Mouse (Mus musculus) hindbrain, embryonic 12.5 days (tissue): ENCODE results near the gene Mgat4c. TPM values are rescaled to one million over a fixed set of nuclear protein-coding genes. Genes with fewer than 3 reads are reported as not detected.
A peak's percentile ranks its signal among the peaks of the same experiment; 100 is the strongest.

Experiments used
- ATAC-seq: fragments of 200-750 bp; cut with Nextera tagmentation; 2 replicates; pipeline ENCODE4 v1.8.0; 2017; ENCODE audit warnings: moderate TSS enrichment; ENCODE audit not compliant: low FRiP score
- H3K27ac ChIP-seq: fragments of 300-500 bp; sonication (generic); 2 replicates; pipeline ENCODE4 v1.5.1; 2016; ENCODE audit warnings: mild to moderate bottlenecking
- H3K27me3 ChIP-seq: fragments of 300-500 bp; sonication (generic); 2 replicates; pipeline ENCODE4 v1.6.1; 2016; ENCODE audit warnings: mild to moderate bottlenecking
- H3K36me3 ChIP-seq: fragments of 300-500 bp; sonication (generic); 2 replicates; pipeline ENCODE4 v1.6.1; 2016; ENCODE audit warnings: mild to moderate bottlenecking
- H3K4me1 ChIP-seq: fragments of 300-500 bp; sonication (generic); 2 replicates; pipeline ENCODE4 v1.6.1; 2016
- H3K4me2 ChIP-seq: fragments of 300-500 bp; sonication (generic); replicated peaks from 2 replicates; pipeline ENCODE4 v1.6.1; 2016; ENCODE audit warnings: mild to moderate bottlenecking
- H3K4me3 ChIP-seq: fragments of 300-500 bp; sonication (generic); 2 replicates; pipeline ENCODE4 v1.5.1; 2016; ENCODE audit warnings: mild to moderate bottlenecking
- H3K9ac ChIP-seq: fragments of 300-500 bp; sonication (generic); 2 replicates; pipeline ENCODE4 v1.6.1; 2016; ENCODE audit warnings: mild to moderate bottlenecking, moderate library complexity
- H3K9me3 ChIP-seq: fragments of 300-500 bp; sonication (generic); replicated peaks from 2 replicates; pipeline ENCODE4 v1.6.1; 2016; ENCODE audit warnings: mild to moderate bottlenecking
- WGBS: fragments of 180-500 bp; shearing (Covaris S2); methylation state at CpG from one replicate; pipeline ENCODE4 v1.1.7; 2016; 5-methylcytosine and 5-hydroxymethylcytosine counted together
- polyA plus RNA-seq: library from polyadenylated mRNA; unstranded; fragments of >200 nt; fragmentation: Nextera tagmentation; extraction: Ambion mirVana; gene quantifications from 2 replicates; pipeline ENCODE4 v1.2.1, GENCODE M21; 2016

The Mgat4c gene
- polyA plus RNA-seq, 1 experiment from 2014 or later: 16.8 TPM

DNA sequence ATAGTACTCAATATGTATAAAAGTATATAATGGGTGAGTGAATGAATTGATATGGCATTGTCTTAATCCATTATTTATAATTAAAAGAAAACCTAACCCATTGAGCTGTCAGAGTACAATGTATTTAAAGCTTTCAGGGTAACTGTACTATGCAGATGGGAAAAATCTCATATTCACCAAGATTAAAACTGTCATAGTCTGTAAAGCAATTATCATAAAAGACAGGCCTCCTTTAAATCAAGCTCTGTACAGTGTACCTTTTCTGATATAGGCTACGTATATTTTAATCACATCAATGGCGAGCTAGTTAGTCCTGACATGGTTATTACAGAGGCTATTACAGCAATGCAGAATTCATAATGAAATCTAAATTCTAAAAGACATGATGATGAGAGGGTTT lies 146.7 kb downstream of the Mgat4c start:
- Histone ChIP-seq H3K36me3 (no peaks in the 10 kb centered on the region), H3K27me3 (no peaks in the 10 kb centered on the region), H3K4me3 (no peak overlapping the region), H3K9ac (no peak overlapping the region), H3K4me1 (no peaks in the 10 kb centered on the region), H3K9me3 (no peaks in the 10 kb centered on the region), H3K27ac (no peak overlapping the region), H3K4me2 (no peak overlapping the region)
- WGBS: 81% methylated on average over 2 of the region's 2 CpGs
- ATAC-seq: peak; percentile 46; the same call in 1 of the 2 replicates

DNA sequence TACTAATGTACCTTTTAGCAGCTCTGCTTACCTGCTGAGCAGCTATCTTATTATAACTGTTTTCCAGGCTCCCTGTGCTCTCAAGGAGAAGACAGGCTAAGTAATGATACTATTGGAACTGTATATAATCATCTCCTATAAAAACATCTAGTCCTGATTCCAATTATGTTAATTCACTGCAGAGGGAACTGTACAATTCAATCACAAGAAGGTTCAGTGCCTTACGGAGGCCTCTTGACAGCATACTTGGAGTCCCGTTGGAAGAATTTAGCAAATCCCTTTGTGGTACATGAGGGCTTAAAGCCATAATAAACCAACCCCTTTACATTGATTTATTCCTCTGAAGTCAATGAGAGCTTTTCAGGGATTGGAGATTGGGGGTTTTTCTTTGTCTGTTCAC lies 174.8 kb downstream of the Mgat4c start:
- H3K27me3 ChIP-seq: no peaks in the 10 kb centered on the region
- H3K9ac ChIP-seq: no peak overlapping the region
- 46% methylated on average over 2 of the region's 2 CpGs for WGBS
- ATAC-seq: no peak
- no peak overlapping the region for H3K4me2 ChIP-seq
- H3K36me3 ChIP-seq: no peaks in the 10 kb centered on the region
- H3K4me3 ChIP-seq: no peak overlapping the region
- no peaks in the 10 kb centered on the region for H3K9me3 ChIP-seq
- no peaks in the 10 kb centered on the region for H3K4me1 ChIP-seq
- H3K27ac ChIP-seq: no peak overlapping the region

DNA sequence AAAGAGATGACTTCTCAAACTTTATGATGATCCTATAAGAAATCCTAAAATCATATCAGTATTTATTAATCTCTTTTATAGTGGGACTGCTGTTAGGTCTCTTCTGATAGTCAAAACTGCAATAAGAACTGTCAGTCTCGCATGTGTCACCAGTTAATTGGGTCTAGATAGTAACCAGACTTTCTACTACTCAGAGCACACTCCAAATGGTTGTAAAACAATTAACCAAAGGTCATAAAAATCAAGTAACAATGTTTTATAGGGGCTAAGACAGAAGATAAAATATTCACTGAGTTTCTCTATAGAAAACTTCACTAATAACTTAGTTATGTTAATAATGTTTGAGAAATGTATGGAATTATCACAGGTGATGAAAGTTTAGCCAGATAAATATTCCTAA lies 208.6 kb downstream of the Mgat4c start:
- Histone ChIP-seq H3K27me3 (no peaks in the 10 kb centered on the region), H3K4me3 (no peak overlapping the region), H3K4me2 (no peak overlapping the region), H3K9ac (no peak overlapping the region), H3K27ac (no peak overlapping the region), H3K9me3 (no peaks in the 10 kb centered on the region), H3K36me3 (no peaks in the 10 kb centered on the region), H3K4me1 (no peaks in the 10 kb centered on the region)
- ATAC-seq: no peak
- 95% methylated on average over 1 of the region's 1 CpGs for WGBS

DNA sequence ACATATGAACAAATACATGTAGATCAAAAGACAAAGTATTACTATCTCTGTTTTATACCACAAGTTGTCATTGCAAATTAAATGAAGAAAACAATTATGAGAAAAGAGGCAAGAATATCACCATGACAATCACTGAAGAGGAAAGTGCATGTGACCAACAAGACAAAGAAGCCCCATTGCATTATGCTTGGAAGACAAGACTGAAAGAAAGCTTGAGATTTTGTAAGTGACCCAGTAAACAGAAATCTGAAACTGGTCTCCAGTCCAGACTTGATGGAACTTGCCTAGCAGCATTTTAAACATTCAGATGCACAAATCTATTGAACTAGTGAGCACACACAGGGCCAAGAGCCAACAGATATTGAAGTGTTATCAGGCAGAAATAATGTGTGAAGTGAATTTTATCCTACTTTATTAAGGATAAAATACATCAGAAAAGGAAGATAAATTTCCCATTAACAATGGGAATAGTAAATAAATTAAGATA lies 236.1 kb downstream of the Mgat4c start:
- H3K9me3 ChIP-seq: no peaks in the 10 kb centered on the region
- no peak for ATAC-seq
- H3K4me1 ChIP-seq: no peaks in the 10 kb centered on the region

DNA sequence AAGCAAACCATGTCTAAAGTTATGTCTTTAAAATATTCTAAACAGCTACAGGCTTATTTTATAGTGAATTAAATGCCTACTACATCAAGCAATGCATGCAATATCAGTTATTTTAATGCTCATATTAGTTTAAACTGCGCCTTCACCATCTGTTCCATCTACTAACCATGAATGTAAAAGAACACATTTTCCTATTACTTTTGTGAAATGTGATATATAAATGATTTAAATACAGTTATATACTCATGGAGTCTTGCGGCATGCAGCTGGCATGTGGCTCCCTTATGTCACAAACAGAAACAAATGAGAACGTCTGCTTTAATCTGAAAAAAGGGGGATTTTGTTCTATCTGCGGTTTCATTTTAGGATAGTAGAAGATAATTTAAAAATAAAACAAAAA lies 316.3 kb downstream of the Mgat4c start:
- no peaks in the 10 kb centered on the region for H3K4me1 ChIP-seq
- no peaks in the 10 kb centered on the region for H3K36me3 ChIP-seq
- H3K27ac ChIP-seq: no peak overlapping the region
- H3K27me3 ChIP-seq: no peaks in the 10 kb centered on the region
- no peak overlapping the region for H3K4me2 ChIP-seq
- H3K9ac ChIP-seq: no peak overlapping the region
- ATAC-seq: no peak
- H3K9me3 ChIP-seq: no peaks in the 10 kb centered on the region
- no peak overlapping the region for H3K4me3 ChIP-seq
- WGBS: 90% methylated on average over 4 of the region's 4 CpGs

More for the DNA sequence above, 236.1 kb downstream of the Mgat4c start:
- Histone ChIP-seq H3K9ac (no peak overlapping the region), H3K27ac (no peak overlapping the region), H3K4me2 (no peak overlapping the region), H3K4me3 (no peak overlapping the region), H3K27me3 (no peaks in the 10 kb centered on the region), H3K36me3 (no peaks in the 10 kb centered on the region)

DNA sequence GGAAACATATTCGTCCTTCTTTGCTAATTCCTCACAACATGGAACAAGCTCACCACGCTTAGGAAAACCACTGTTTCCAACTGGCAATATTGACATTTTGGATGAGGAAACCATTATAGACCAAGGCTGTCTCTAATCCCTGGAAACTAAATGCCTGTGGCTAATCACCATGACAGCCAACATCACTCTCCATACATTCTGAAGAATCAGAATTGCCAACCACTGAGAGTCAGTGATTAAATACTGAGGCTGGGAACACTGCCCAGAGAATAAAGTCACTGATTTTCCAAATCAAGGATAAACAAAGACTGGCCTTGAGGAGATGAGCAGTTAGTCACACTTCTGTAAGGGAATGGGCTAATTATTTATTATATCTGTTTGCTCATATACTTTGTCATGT lies 361.2 kb downstream of the Mgat4c start:
- peak; percentile 79 for ATAC-seq
- H3K27me3 ChIP-seq: no peaks in the 10 kb centered on the region
- no peak overlapping the region for H3K4me3 ChIP-seq
- H3K27ac ChIP-seq: no peak overlapping the region
- no peaks in the 10 kb centered on the region for H3K36me3 ChIP-seq
- H3K4me1 ChIP-seq: no peaks in the 10 kb centered on the region
- H3K4me2 ChIP-seq: no peak overlapping the region
- no peak overlapping the region for H3K9ac ChIP-seq
- WGBS: 48% methylated on average over 2 of the region's 2 CpGs
- no peaks in the 10 kb centered on the region for H3K9me3 ChIP-seq

DNA sequence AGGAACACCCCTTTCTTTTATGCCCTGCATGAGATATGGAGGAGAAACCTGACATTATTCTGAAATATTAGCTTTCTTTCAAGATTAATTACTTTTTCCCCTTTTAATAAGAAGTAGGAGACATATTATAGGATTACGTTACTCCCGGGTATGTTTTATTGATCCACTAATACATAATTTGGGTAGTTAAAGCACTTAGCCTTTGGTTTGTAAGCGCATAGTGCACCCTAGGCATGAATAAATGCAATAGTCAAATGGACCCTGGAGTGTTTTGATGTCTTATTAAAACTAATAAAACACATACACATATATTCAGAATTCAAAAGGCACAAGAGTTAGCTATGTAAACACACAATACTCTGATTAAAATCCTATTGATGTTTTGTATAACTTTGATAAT lies 374.9 kb downstream of the Mgat4c start:
- Histone ChIP-seq H3K4me3 (no peak overlapping the region), H3K36me3 (no peaks in the 10 kb centered on the region), H3K9me3 (no peaks in the 10 kb centered on the region), H3K27ac (no peak overlapping the region), H3K4me2 (no peak overlapping the region), H3K27me3 (no peaks in the 10 kb centered on the region), H3K4me1 (no peaks in the 10 kb centered on the region), H3K9ac (no peak overlapping the region)
- ATAC-seq: no peak
- WGBS: 74% methylated on average over 3 of the region's 3 CpGs

DNA sequence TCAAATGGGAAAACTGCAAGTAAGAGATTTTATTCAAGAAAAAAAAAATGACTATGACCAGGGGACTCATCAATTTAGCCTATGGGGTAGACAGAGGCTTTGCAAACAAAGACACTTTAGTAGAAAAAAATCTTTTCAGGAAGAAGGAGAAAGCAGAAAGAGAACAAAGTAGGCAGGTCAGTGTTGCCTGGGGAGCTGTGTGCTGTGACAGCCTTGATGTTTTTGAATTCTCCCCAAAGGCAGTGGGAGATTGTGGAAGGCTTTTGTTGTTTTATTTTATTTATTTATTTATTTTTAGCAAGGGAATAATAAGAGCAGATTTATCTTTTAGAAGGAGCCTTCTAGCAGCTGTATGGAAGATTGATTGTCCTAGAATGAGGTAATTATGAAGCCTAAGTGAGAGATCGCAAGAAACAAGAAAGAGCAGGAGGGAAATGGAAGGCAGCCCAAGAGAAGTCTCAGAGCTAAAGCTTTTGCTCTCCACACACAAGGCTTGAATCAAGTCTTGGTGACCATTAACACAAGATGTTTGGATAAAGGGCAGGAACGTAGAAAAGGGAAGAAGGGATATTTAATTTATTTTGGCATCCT lies 375.8 kb downstream of the Mgat4c start:
- Histone ChIP-seq H3K27ac (peak overlapping the region; percentile 55), H3K4me2 (no peak overlapping the region), H3K9ac (no peak overlapping the region), H3K36me3 (no peaks in the 10 kb centered on the region), H3K9me3 (no peaks in the 10 kb centered on the region), H3K27me3 (no peaks in the 10 kb centered on the region), H3K4me1 (no peaks in the 10 kb centered on the region), H3K4me3 (no peak overlapping the region)
- ATAC-seq: peak; percentile 60
- 14% methylated on average over 2 of the region's 2 CpGs for WGBS

DNA sequence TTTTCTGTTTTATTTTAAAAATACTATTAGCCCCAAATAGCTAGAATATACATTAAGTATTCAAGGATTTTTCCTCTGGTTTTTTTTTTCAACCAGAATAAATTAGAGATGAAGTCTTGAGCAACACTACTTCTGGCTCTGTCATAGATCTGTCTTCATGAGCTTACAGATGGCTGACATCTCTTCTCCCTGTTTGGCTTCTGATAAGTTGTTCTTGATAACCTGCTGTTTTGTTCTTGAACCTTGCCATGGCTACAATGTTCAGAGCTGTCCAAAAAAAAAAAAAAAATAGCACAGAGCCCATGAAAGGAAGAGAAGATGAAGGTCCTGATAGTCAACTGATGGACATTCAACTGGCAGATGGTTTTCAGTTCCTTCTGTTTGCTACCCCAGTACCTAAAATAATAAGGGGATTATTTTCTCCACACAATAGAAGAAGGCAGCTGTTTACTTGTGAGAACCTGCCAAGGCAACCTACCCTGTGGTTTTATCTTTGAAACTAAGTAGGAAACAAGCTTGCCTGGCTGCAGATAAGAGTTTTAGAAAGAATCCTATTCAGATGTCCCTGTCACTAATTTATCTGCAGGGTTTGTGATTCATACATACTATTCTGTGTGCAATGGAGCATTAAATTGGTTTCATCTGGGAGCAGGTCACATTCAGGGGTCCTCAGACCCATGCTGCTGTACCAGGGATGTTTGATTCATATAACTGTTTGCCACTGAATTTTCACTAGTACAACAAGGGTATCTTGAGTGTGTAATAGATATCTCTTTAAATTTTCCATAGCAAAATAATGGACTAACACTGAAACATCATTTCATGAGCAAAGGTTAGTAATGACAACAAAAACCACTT lies 393.5 kb downstream of the Mgat4c start:
- H3K9ac ChIP-seq: no peak overlapping the region
- ATAC-seq: peak; percentile 81
- no peaks in the 10 kb centered on the region for H3K27me3 ChIP-seq
- no peaks in the 10 kb centered on the region for H3K36me3 ChIP-seq
- H3K4me1 ChIP-seq: no peaks in the 10 kb centered on the region
- H3K9me3 ChIP-seq: no peaks in the 10 kb centered on the region
- no peak overlapping the region for H3K4me3 ChIP-seq
- no peak overlapping the region for H3K27ac ChIP-seq
- H3K4me2 ChIP-seq: no peak overlapping the region

DNA sequence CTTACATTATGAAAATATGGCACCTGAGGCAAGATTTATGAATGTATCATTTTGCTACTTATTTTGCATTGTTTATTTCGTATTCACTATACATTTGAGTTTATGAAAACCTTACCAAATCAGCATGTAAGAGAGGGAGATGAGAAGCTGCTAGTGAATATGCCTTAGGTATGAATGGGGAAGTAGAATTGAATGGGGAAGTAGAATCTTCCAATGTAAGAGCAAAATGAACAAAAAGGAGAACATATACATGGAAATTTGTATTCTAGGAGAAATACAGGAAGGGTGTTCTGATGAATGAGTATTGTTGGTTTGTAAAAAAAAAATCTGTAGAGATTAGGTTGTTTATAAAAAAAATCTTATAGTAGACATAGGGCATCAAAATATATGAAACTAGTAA lies 441.9 kb downstream of the Mgat4c start:
- ATAC-seq: no peak
- Histone ChIP-seq H3K27ac (no peak overlapping the region), H3K9me3 (no peaks in the 10 kb centered on the region), H3K27me3 (no peaks in the 10 kb centered on the region), H3K4me1 (no peaks in the 10 kb centered on the region), H3K4me2 (no peak overlapping the region), H3K9ac (no peak overlapping the region), H3K4me3 (no peak overlapping the region), H3K36me3 (no peaks in the 10 kb centered on the region)
- 78% methylated on average over 1 of the region's 1 CpGs for WGBS

DNA sequence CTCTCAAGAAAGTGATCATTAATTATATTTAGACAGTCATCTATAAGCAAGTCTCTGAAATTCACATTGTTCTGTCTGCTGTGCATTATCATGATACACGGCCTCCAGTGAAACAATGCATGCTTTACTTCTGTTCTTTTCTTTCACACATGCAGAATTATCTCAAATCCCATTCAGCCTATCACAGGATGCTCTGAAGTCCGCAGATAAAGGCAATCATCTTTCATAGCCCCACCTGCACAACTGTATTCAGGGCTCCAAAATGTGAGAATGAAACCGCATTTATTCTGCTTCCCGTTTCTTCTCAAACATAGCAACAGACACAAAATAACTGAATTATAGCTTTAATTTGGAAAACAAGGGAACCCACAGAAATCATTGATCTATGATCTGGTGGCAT lies 446.1 kb downstream of the Mgat4c start:
- ATAC-seq: no peak
- H3K27ac ChIP-seq: no peak overlapping the region
- WGBS: 76% methylated on average over 4 of the region's 4 CpGs

DNA sequence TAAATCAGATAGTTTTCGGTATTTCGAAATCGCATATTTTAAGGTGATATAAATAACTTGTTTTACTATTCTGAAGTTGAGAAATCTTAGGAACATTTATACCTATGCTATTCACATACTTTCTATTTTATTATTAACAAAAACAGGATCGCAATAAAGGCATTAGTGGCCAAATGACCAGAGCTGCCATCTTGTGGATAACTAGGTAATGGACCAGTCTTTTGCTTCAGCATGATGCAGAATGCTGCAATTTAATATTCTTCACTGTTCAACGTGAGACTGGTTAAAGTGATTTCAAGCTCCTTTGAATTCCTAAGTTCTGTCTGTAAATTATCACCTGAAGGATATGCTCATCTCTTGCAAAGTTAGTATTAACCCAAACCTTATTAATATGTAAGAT lies 473.6 kb downstream of the Mgat4c start:
- no peaks in the 10 kb centered on the region for H3K36me3 ChIP-seq
- H3K9me3 ChIP-seq: no peaks in the 10 kb centered on the region
- no peak overlapping the region for H3K27ac ChIP-seq
- no peaks in the 10 kb centered on the region for H3K4me1 ChIP-seq
- no peak overlapping the region for H3K4me3 ChIP-seq
- H3K4me2 ChIP-seq: no peak overlapping the region
- no peak for ATAC-seq
- WGBS: 71% methylated on average over 5 of the region's 5 CpGs
- no peak overlapping the region for H3K9ac ChIP-seq
- H3K27me3 ChIP-seq: no peaks in the 10 kb centered on the region

More for the DNA sequence above, 446.1 kb downstream of the Mgat4c start:
- Histone ChIP-seq H3K4me3 (no peak overlapping the region), H3K9me3 (no peaks in the 10 kb centered on the region), H3K4me1 (no peaks in the 10 kb centered on the region), H3K4me2 (no peak overlapping the region), H3K36me3 (no peaks in the 10 kb centered on the region), H3K27me3 (no peaks in the 10 kb centered on the region), H3K9ac (no peak overlapping the region)

DNA sequence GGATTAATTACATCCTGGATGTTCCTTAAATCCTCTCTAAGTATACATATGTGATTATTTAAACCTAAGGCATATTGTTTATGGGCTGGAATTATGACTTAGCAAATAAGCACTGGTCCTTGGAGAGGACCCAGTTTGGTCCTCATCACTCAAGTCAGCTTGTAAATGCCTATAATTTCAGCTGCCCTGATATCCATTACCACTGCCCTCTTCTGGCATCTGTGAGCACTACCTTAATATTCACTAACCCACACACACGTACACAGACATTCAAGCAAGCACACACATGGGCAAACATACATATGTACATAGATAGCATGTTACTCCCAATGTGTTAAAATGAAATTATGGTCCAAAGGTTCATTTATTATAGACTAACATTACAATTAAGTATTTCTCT lies 474.6 kb downstream of the Mgat4c start:
- H3K9me3 ChIP-seq: no peaks in the 10 kb centered on the region
- WGBS: 38% methylated on average over 1 of the region's 1 CpGs
- no peak overlapping the region for H3K27ac ChIP-seq
- H3K9ac ChIP-seq: no peak overlapping the region
- no peaks in the 10 kb centered on the region for H3K27me3 ChIP-seq
- no peak overlapping the region for H3K4me2 ChIP-seq
- ATAC-seq: no peak
- no peaks in the 10 kb centered on the region for H3K4me1 ChIP-seq
- no peaks in the 10 kb centered on the region for H3K36me3 ChIP-seq
- H3K4me3 ChIP-seq: no peak overlapping the region
